Mouse (Mus musculus) layer of hippocampus, adult 2 months (tissue): ENCODE measurements around the gene Lrsam1. TPM values are rescaled to one million over a fixed set of nuclear protein-coding genes. Genes with fewer than 3 reads are reported as not detected.

Experiments
- DNase-seq, 2 experiments: peaks; one replicate each; pipeline ENCODE4 v3.0.0; 2022; ENCODE audit warnings: low spot score in 2 of 2
- H3K27ac ChIP-seq: fragments of 200-600 bp; 2 replicates; pipeline ENCODE4 v1.8.1; 2022
- H3K4me3 ChIP-seq: fragments of 200-600 bp; 2 replicates; pipeline ENCODE4 v1.8.1; 2022; ENCODE audit warnings: mild to moderate bottlenecking
- CTCF ChIP-seq: fragments of 200-600 bp; conservative IDR thresholded peaks from 2 replicates; pipeline ENCODE4 v1.8.1; 2022; ENCODE audit warnings: antibody characterized with exemption, mild to moderate bottlenecking, moderate library complexity
- total RNA-seq, 2 experiments: library from RNA; stranded (reverse); gene quantifications; 2 replicates each; pipeline ENCODE4 v1.2.3; 2021

Gene Lrsam1
- total RNA-seq, 2 experiments from 2014 or later, result 36.8 to 37.9 TPM

- no peak for DNase-seq
- TF ChIP-seq CTCF, result no peak
- Histone ChIP-seq H3K4me3 (no peak overlapping the region), H3K27ac (no peak overlapping the region)
Observed at GRCm38 (mm10) chr2:32928947-32929829, 32.2 kb downstream of the Lrsam1 start.

GRCm38 (mm10) chr2:32928235-32928946 lies 33.0 kb downstream of the Lrsam1 start:
- peak; percentile 89 for TF ChIP-seq CTCF
- Histone ChIP-seq H3K4me3 (no peak overlapping the region), H3K27ac (no peak overlapping the region)
- DNase-seq, result peak; percentile 57 to 76

- no peak overlapping the region for H3K4me3 ChIP-seq
- no peak for DNase-seq
- no peak for TF ChIP-seq CTCF
- H3K27ac ChIP-seq, result no peak overlapping the region
Observed at GRCm38 (mm10) chr2:32927624-32928234, 33.7 kb downstream of the Lrsam1 start.

GRCm38 (mm10) chr2:32926330-32927075 lies 34.9 kb downstream of the Lrsam1 start:
- no peak for DNase-seq
- H3K27ac ChIP-seq, result no peak overlapping the region
- no peak overlapping the region for H3K4me3 ChIP-seq
- TF ChIP-seq CTCF, result no peak

- no peak for DNase-seq
- H3K27ac ChIP-seq, result no peak overlapping the region
- no peak for TF ChIP-seq CTCF
- H3K4me3 ChIP-seq, result no peak overlapping the region
Observed at GRCm38 (mm10) chr2:32924306-32924844, 37.0 kb downstream of the Lrsam1 start.

- Histone ChIP-seq H3K4me3 (no peak overlapping the region), H3K27ac (no peak overlapping the region)
- no peak for DNase-seq
- no peak for TF ChIP-seq CTCF
Observed at GRCm38 (mm10) chr2:32923551-32924250, 37.7 kb downstream of the Lrsam1 start.

- no peak for DNase-seq
- no peak for TF ChIP-seq CTCF
- H3K27ac ChIP-seq, result no peak overlapping the region
- no peak overlapping the region for H3K4me3 ChIP-seq
Observed at GRCm38 (mm10) chr2:32922564-32922963, 38.9 kb downstream of the Lrsam1 start.

GRCm38 (mm10) chr2:32921801-32922380 lies 39.5 kb downstream of the Lrsam1 start:
- no peak for TF ChIP-seq CTCF
- Histone ChIP-seq H3K27ac (peak overlapping the region; percentile 1; the same call in 1 of the 2 replicates), H3K4me3 (no peak overlapping the region)
- DNase-seq, result no peak

GRCm38 (mm10) chr2:32921235-32921634 lies 40.2 kb downstream of the Lrsam1 start:
- Histone ChIP-seq H3K27ac (no peak overlapping the region), H3K4me3 (no peak overlapping the region)
- TF ChIP-seq CTCF, result 0 out of 2 replicates have a peak, but pooled peaks have one; percentile 13
- DNase-seq, result no peak

GRCm38 (mm10) chr2:32918391-32918790 lies 43.0 kb downstream of the Lrsam1 start:
- DNase-seq, result no peak
- TF ChIP-seq CTCF, result no peak
- Histone ChIP-seq H3K27ac (no peak overlapping the region), H3K4me3 (no peak overlapping the region)

GRCm38 (mm10) chr2:32917526-32917925 lies 43.9 kb downstream of the Lrsam1 start:
- peak overlapping the region; percentile 55; the same call in 1 of the 2 replicates for H3K27ac ChIP-seq
- peak; percentile 55 for DNase-seq
- no peak overlapping the region for H3K4me3 ChIP-seq
- TF ChIP-seq CTCF, result no peak
